14 mouse cellular contexts compared by ENCODE assay signal in genomic region chr13:108060286-108060885, GRCm38 (mm10). TPM values are rescaled to one million over a fixed set of nuclear protein-coding genes. Genes with fewer than 3 reads are reported as not detected.
DNase-seq lines count a peak whose midpoint lies in the region; ATAC-seq and TF ChIP-seq lines count a peak whose summit lies in the region.
"Had no signal": no experiment of that assay in that cellular context is flagged by ENCODE, and none has a peak within 500 bp of the region (broad histone marks: within the 10 kb centered on the region; RNA-seq: fewer than 3 reads in every experiment).

No protein-coding gene starts in this region.

- H3K36me3 ChIP-seq in forebrain, embryonic 11.5 days (ENCODE audit: control insufficient read depth, insufficient read depth, low read length) = no peaks in the 10 kb centered on the region
- no peaks in the 10 kb centered on the region for H3K36me3 ChIP-seq in forebrain, embryonic 10.5 days (replicated peaks)
- no peaks in the 10 kb centered on the region for H3K36me3 ChIP-seq in lung, embryonic 16.5 days (ENCODE audit: control insufficient read depth, insufficient read depth, low read length)
- H3K36me3 ChIP-seq in hindbrain, postnatal 0 days (ENCODE audit: insufficient read depth, low read length) = no peaks in the 10 kb centered on the region
- H3K36me3 ChIP-seq in midbrain, postnatal 0 days (ENCODE audit: insufficient read depth, low read length) = no peaks in the 10 kb centered on the region

- no peak overlapping the region for H3K27ac ChIP-seq in forebrain, embryonic 11.5 days (ENCODE audit: low read depth, low read length)
- no peak overlapping the region for H3K27ac ChIP-seq in forebrain, embryonic 10.5 days
- peak overlapping the region; percentile 65; the same call in 1 of the 2 replicates for H3K27ac ChIP-seq in lung, embryonic 16.5 days (ENCODE audit: low read length)
- H3K27ac ChIP-seq in hindbrain, postnatal 0 days = no peak overlapping the region
- H3K27ac ChIP-seq in midbrain, postnatal 0 days (ENCODE audit: low read depth, low read length) = no peak overlapping the region
- H3K27ac ChIP-seq: liver, embryonic 14.5 days had no signal

- ATAC-seq in forebrain, embryonic 11.5 days (replicated peaks; ENCODE audit: low FRiP score) = peak; percentile 64
- ATAC-seq in lung, embryonic 16.5 days (ENCODE audit: low read depth) = no peak
- peak; percentile 32; the same call in 1 of the 2 replicates for ATAC-seq in hindbrain, postnatal 0 days
- no peak for ATAC-seq in midbrain, postnatal 0 days (ENCODE audit: low FRiP score)
- ATAC-seq: Patski had no signal

- no peak overlapping the region for H3K9ac ChIP-seq in forebrain, embryonic 11.5 days (ENCODE audit: low read length)
- H3K9ac ChIP-seq in lung, embryonic 16.5 days (ENCODE audit: low read length) = no peak overlapping the region
- no peak overlapping the region for H3K9ac ChIP-seq in hindbrain, postnatal 0 days (replicated peaks; ENCODE audit: low read length)
- no peak overlapping the region for H3K9ac ChIP-seq in midbrain, postnatal 0 days (replicated peaks; ENCODE audit: low read length, poor library complexity, severe bottlenecking)
- H3K9ac ChIP-seq: liver, embryonic 14.5 days had no signal

- no peak for DNase-seq in forebrain, embryonic 11.5 days (ENCODE audit: low spot score)
- no peak for DNase-seq in forebrain, embryonic 10.5 days (ENCODE audit: extremely low spot score, low spot score)
- no peak for DNase-seq in lung, postnatal 4 days
- peak; percentile 68 for DNase-seq in hindbrain, postnatal 0 days (ENCODE audit: low spot score)
- DNase-seq in midbrain, postnatal 0 days (ENCODE audit: low spot score) = peak; percentile 56
- no peak for DNase-seq in left cerebral cortex, postnatal 10 days (ENCODE audit: extremely low spot score in 1 of 2, low spot score in 2 of 2)
- DNase-seq in testis, postnatal 14 days (ENCODE audit: low spot score) = no peak
- DNase-seq: adrenal gland, postnatal 14 days; gastrocnemius, postnatal 25 days; heart, postnatal 14 days had no signal

- H3K4me2 ChIP-seq in forebrain, embryonic 11.5 days (ENCODE audit: low read depth, low read length, severe bottlenecking) = no peak overlapping the region
- no peak overlapping the region for H3K4me2 ChIP-seq in lung, embryonic 16.5 days (ENCODE audit: low read depth, low read length)
- peak overlapping the region; percentile 13; the same call in 1 of the 2 replicates for H3K4me2 ChIP-seq in hindbrain, postnatal 0 days (ENCODE audit: low read depth, low read length)
- no peak overlapping the region for H3K4me2 ChIP-seq in midbrain, postnatal 0 days (ENCODE audit: low read depth, low read length, poor library complexity, severe bottlenecking)

- 20% methylated on average over 7 of the region's 7 CpGs for WGBS in forebrain, embryonic 11.5 days
- WGBS in forebrain, embryonic 10.5 days = 31% methylated on average over 7 of the region's 7 CpGs
- WGBS in lung, embryonic 16.5 days = 41% methylated on average over 7 of the region's 7 CpGs
- WGBS in hindbrain, postnatal 0 days = 24% methylated on average over 7 of the region's 7 CpGs
- 13% methylated on average over 7 of the region's 7 CpGs for WGBS in midbrain, postnatal 0 days

- intact Hi-C loops in left cerebral cortex, postnatal 10 days (cut with DNase I) = no loop called here

- no peaks in the 10 kb centered on the region for H3K9me3 ChIP-seq in forebrain, embryonic 11.5 days (ENCODE audit: control insufficient read depth, low read length)
- H3K9me3 ChIP-seq in forebrain, embryonic 10.5 days = no peaks in the 10 kb centered on the region
- H3K9me3 ChIP-seq in lung, embryonic 16.5 days (ENCODE audit: control insufficient read depth, low read length) = no peaks in the 10 kb centered on the region
- no peaks in the 10 kb centered on the region for H3K9me3 ChIP-seq in hindbrain, postnatal 0 days (ENCODE audit: low read length)
- H3K9me3 ChIP-seq in midbrain, postnatal 0 days (ENCODE audit: low read length) = no peaks in the 10 kb centered on the region

- TF ChIP-seq CTCF in hindbrain, postnatal 0 days (IDR thresholded peaks at IDR 0.05; ENCODE audit: low read depth) = no peak
- TF ChIP-seq CTCF in midbrain, postnatal 0 days (IDR thresholded peaks at IDR 0.05) = no peak

- peaks cover 2% of the 10 kb centered on the region; the same call in 1 of the 2 replicates for H3K27me3 ChIP-seq in forebrain, embryonic 11.5 days (ENCODE audit: control insufficient read depth, insufficient read depth, low read length)
- peaks cover 38% of the 10 kb centered on the region for H3K27me3 ChIP-seq in forebrain, embryonic 10.5 days (ENCODE audit: poor library complexity, severe bottlenecking)
- no peaks in the 10 kb centered on the region for H3K27me3 ChIP-seq in lung, embryonic 16.5 days (ENCODE audit: control insufficient read depth, insufficient read depth, low read depth, low read length)
- no peaks in the 10 kb centered on the region for H3K27me3 ChIP-seq in hindbrain, postnatal 0 days (ENCODE audit: insufficient read depth, low read length)
- H3K27me3 ChIP-seq in midbrain, postnatal 0 days (ENCODE audit: insufficient read depth, low read length) = no peaks in the 10 kb centered on the region
- H3K27me3 ChIP-seq: Patski had no signal

- no peak overlapping the region for H3K4me3 ChIP-seq in forebrain, embryonic 11.5 days (ENCODE audit: low read depth, low read length)
- no peak overlapping the region for H3K4me3 ChIP-seq in forebrain, embryonic 10.5 days
- H3K4me3 ChIP-seq in lung, embryonic 16.5 days (ENCODE audit: low read length) = no peak overlapping the region
- H3K4me3 ChIP-seq in hindbrain, postnatal 0 days (ENCODE audit: low read length) = no peak overlapping the region
- no peak overlapping the region for H3K4me3 ChIP-seq in midbrain, postnatal 0 days (ENCODE audit: low read depth, low read length)
- H3K4me3 ChIP-seq: erythroblast, embryonic 14.5 days had no signal

- H3K4me1 ChIP-seq in forebrain, embryonic 11.5 days (replicated peaks; ENCODE audit: control insufficient read depth, insufficient read depth, low read length) = peaks cover 16% of the 10 kb centered on the region; the same call in 1 of the 2 replicates
- peaks cover 41% of the 10 kb centered on the region for H3K4me1 ChIP-seq in forebrain, embryonic 10.5 days
- peaks cover 36% of the 10 kb centered on the region for H3K4me1 ChIP-seq in lung, embryonic 16.5 days (replicated peaks; ENCODE audit: control insufficient read depth, insufficient read depth, low read length)
- peaks cover 7% of the 10 kb centered on the region; the same call in 1 of the 2 replicates for H3K4me1 ChIP-seq in hindbrain, postnatal 0 days (ENCODE audit: insufficient read depth, low read length)
- no peaks in the 10 kb centered on the region for H3K4me1 ChIP-seq in midbrain, postnatal 0 days (ENCODE audit: insufficient read depth, low read length)

RNA-seq across cellular contexts. Expression of gene Smim15, which starts 16.1 kb away (rescaled TPM):
- 59.0 and 63.0 TPM in 2 replicates for polyA plus RNA-seq in forebrain, embryonic 11.5 days (2014; fragmentation: Nextera tagmentation; extraction: Ambion mirVana)
- polyA plus RNA-seq in forebrain, embryonic 10.5 days (2016; fragmentation: Nextera tagmentation; extraction: Ambion mirVana) = 56.0 and 56.5 TPM in 2 replicates
- 70.1 and 72.2 TPM in 2 replicates for polyA plus RNA-seq in lung, embryonic 16.5 days (2015; fragmentation: Nextera tagmentation; extraction: Ambion mirVana)
- 26.3 and 34.6 TPM in 2 replicates for total RNA-seq in hindbrain, postnatal 0 days (2014; rRNA removed)
- 41.2 and 43.6 TPM in 2 replicates for polyA plus RNA-seq in hindbrain, postnatal 0 days (2015; fragmentation: Nextera tagmentation; extraction: Ambion mirVana)
- 24.0 and 28.8 TPM in 2 replicates for total RNA-seq in midbrain, postnatal 0 days (2014; rRNA removed)
- polyA plus RNA-seq in midbrain, postnatal 0 days (2015; fragmentation: Nextera tagmentation; extraction: Ambion mirVana) = 29.5 and 30.5 TPM in 2 replicates
- 10 to 100 TPM; 34.3 to 35.6 TPM for total RNA-seq in left cerebral cortex, postnatal 10 days (2021)

Comparison
In these comparisons a context has a peak if more than half of its experiments do, and no peak if none do; other contexts are left out.
1. ATAC-seq: peak in forebrain, embryonic 11.5 days (single experiment) and hindbrain, postnatal 0 days (single experiment); none in lung, embryonic 16.5 days (single experiment) and midbrain, postnatal 0 days (single experiment).
2. DNase-seq: peak in hindbrain, postnatal 0 days (single experiment) and midbrain, postnatal 0 days (single experiment); none in forebrain, embryonic 11.5 days (single experiment), forebrain, embryonic 10.5 days (single experiment), lung, postnatal 4 days (0 of 2), left cerebral cortex, postnatal 10 days (0 of 2) and testis, postnatal 14 days (single experiment).